Mouse (Mus musculus) regulatory T cell (primary cell): ENCODE measurements around the gene Pnrc2.

Experiments
- in situ Hi-C: fragments of 300-600 bp; cut with MboI, MseI; formaldehyde crosslinking; loops from one replicate; pipeline ENCODE4 v1.15.1; 2025; ENCODE audit warnings: high pct_unique_total_duplicates

Gene Pnrc2

GRCm38 (mm10) chr4:135872589-135873391 lies 860 bp downstream of the Pnrc2 start:
- in situ Hi-C loops, result no loop called here

- in situ Hi-C loops, result no loop called here
Measured at GRCm38 (mm10) chr4:135872015-135872414, 1.6 kb downstream of the Pnrc2 start.

- in situ Hi-C loops, result no loop called here
Measured at GRCm38 (mm10) chr4:135870227-135871023, 3.2 kb downstream of the Pnrc2 start.

- in situ Hi-C loops, result no loop called here
Measured at GRCm38 (mm10) chr4:135868996-135869395, 4.7 kb downstream of the Pnrc2 start.

- in situ Hi-C loops, result loop anchor here (10.0 kb wide), 1 partner anchor 443 kb away; no protein-coding TSS in a partner anchor
Measured at GRCm38 (mm10) chr4:135857597-135858186, 16.0 kb downstream of the Pnrc2 start.

- in situ Hi-C loops, result loop anchor here (10.0 kb wide), 1 partner anchor 442 kb away; no protein-coding TSS in a partner anchor
Measured at GRCm38 (mm10) chr4:135856223-135857091, 17.2 kb downstream of the Pnrc2 start.

- in situ Hi-C loops, result loop anchor here (10.0 kb wide), 1 partner anchor 441 kb away; no protein-coding TSS in a partner anchor
Measured at GRCm38 (mm10) chr4:135855536-135856222, 18.0 kb downstream of the Pnrc2 start, which contains the start of gene Srsf10. Srsf10 (plus strand) TSS chr4:135855747.

- in situ Hi-C loops, result loop anchor here (10.0 kb wide), 1 partner anchor 440 kb away; no protein-coding TSS in a partner anchor
Measured at GRCm38 (mm10) chr4:135855080-135855479, 18.6 kb downstream of the Pnrc2 start.

- in situ Hi-C loops, result loop anchor here (10.0 kb wide), 1 partner anchor 440 kb away; no protein-coding TSS in a partner anchor
Measured at GRCm38 (mm10) chr4:135854630-135855029, 19.0 kb downstream of the Pnrc2 start.

GRCm38 (mm10) chr4:135853987-135854546 lies 19.6 kb downstream of the Pnrc2 start:
- in situ Hi-C loops, result loop anchor here (10.0 kb wide), 1 partner anchor 439 kb away; no protein-coding TSS in a partner anchor

GRCm38 (mm10) chr4:135851942-135852341 lies 21.7 kb downstream of the Pnrc2 start:
- in situ Hi-C loops, result loop anchor here (10.0 kb wide), 1 partner anchor 437 kb away; no protein-coding TSS in a partner anchor

- in situ Hi-C loops, result loop anchor here (10.0 kb wide), 1 partner anchor 436 kb away; no protein-coding TSS in a partner anchor
Measured at GRCm38 (mm10) chr4:135850411-135851095, 23.1 kb downstream of the Pnrc2 start.

- in situ Hi-C loops, result no loop called here
Measured at GRCm38 (mm10) chr4:135847581-135847980, 26.1 kb downstream of the Pnrc2 start.

- in situ Hi-C loops, result loop anchor here (5.0 kb wide), 1 partner anchor 93 kb away; no protein-coding TSS in a partner anchor
Measured at GRCm38 (mm10) chr4:135844400-135844799, 29.2 kb downstream of the Pnrc2 start.

- in situ Hi-C loops, result loop anchor here (5.0 to 10.0 kb wide), 2 partner anchors 98 to 605 kb away; no protein-coding TSS in a partner anchor
Measured at GRCm38 (mm10) chr4:135839293-135840011, 34.2 kb downstream of the Pnrc2 start.

GRCm38 (mm10) chr4:135838925-135839292 lies 34.7 kb downstream of the Pnrc2 start:
- in situ Hi-C loops, result loop anchor here (10.0 kb wide), 1 partner anchor 606 kb away; no protein-coding TSS in a partner anchor

GRCm38 (mm10) chr4:135834124-135834717 lies 39.4 kb downstream of the Pnrc2 start:
- in situ Hi-C loops, result loop anchor here (10.0 kb wide), 1 partner anchor 611 kb away; no protein-coding TSS in a partner anchor
